Mouse (Mus musculus) gastrocnemius, postnatal 10 days (tissue): ENCODE measurements at regions not wholly inside any gene's neighbourhood (a gene's known extent, or its start where the extent isn't known, plus 50 kb on each side); places are given as distances from the start of the nearest gene placed in this dataset.

Source experiments
- DNase-seq: peaks from one replicate; pipeline ENCODE4 v3.0.0; 2021; ENCODE audit warnings: mixed read lengths

- DNase-seq = no peak
Measured at GRCm38 (mm10) chr1:168823184-168823583, 391.1 kb upstream of the Pbx1 start.

GRCm38 (mm10) chr1:168818381-168818780, 386.3 kb upstream of the Pbx1 start:
- no peak for DNase-seq

DNA sequence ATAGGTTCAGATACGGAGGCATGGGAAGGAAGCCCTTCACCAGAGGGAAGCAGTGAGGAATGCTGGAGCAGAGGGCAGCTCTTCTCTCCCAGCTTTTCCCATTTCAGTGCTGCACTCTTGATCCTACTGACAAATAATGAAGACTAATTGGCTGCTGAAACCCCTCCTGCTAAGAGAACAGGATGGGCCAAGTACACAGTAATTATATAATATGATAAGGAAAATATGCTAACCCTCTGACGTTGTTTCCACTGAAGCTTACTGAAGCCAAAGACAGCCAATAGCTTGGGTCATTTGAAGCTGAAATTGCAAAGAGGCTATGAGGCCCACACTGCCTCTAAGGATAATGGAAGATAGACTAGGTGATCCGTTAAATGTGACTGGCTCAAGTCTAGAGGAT, 375.0 kb upstream of the Pbx1 start:
- DNase-seq = no peak

DNA sequence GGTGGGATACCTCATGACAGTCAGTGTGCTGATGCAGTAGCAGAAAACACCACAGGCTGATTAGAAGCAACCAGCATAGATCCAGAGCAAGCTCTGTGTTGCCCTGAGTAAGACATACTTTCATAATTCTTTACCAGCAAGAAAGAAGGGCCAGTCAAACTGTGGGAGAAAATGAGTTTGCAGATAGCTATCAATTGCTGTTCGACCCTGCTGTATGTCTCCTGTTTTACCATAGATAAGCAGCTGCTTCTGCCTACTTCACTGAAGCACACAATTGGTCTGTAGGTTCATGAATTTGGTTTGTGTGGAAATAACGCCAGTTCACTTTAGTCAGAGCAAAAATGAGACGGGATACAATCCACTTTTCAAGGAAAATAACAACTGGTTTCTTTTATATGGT, 373.4 kb upstream of the Pbx1 start:
- DNase-seq = no peak

GRCm38 (mm10) chr1:168801046-168801445, 369.0 kb upstream of the Pbx1 start:
- no peak for DNase-seq

DNA sequence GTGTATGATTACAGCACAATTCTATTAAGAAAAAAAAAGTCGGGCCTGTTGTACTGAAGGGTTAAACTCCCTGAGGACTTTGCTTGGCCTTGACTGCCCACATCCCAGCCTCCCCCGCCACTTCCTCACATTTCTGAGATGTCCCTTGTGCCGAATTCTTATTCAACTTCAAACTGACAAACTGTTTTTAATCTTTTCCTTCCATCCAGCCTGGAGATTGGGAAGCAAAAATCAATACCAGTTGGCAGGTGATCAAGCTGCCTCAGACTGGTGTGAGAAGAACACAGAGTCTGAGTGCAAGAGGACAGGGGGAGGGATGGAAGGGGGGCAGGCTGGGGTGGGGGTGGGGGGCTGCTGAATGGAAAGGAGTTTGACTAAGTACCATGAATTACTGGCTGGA, 354.7 kb upstream of the Pbx1 start:
- no peak for DNase-seq

DNA sequence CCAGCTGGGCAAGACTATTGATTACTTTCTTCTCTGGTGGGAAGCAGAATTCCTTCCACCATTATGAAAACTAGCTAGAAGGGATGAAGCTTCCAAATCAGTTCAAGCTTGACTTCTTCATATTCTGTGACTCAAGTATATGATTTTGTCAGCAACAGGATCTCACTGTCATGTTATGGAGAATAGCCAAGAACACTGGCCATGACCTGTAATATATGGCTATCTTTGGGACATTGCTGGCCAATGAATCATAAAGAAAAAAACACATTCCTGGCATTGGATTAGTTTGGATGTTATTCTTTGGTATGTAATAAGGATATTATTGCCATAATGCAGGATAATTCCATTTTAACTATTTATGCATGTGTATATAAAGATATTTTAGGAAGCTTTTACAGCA, 351.8 kb upstream of the Pbx1 start:
- no peak for DNase-seq

DNA sequence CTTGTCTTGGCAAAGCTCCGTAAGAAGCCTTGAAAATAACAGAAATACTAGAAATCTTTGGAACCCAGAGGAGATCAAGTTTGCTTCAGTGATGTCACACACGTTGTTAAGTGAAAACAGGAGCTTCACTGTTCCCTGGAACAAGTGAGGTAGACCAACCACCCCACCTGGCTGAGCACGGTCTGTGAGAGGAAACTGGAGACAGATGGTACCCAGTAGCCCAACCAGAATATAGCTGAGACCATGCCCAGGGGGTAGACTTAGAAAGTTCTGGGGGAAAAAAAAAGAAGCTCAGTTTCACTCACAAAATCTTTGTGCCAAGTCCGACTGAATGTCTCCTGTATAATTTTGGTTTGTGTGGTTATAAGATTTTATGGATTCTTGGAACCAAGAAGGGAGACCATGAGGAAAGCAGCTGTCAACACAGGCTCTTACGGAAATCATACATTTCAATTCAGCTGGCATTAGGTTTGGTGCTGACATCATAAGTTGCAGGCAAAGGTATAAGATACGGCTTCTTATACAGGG, 332.4 kb upstream of the Pbx1 start:
- no peak for DNase-seq

DNA sequence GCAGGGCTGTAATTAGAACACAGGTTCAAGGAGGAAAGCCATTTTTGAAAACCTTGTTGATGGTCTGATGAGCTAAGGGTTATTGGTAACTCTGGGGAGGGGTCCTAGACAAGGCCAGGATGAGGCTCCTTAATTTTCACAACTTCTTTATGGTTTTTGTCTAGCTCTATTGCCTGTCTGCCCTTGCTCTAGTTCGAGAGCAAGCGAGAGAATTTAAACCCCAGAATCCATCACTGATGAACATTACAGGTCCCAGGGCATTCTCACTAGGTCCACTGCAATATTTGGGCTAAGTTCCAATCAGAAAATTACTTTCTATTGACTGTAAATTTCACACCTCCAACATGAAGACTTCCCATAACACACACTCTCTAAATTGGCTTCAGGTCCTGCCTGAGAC, 329.0 kb upstream of the Pbx1 start:
- DNase-seq = no peak

DNA sequence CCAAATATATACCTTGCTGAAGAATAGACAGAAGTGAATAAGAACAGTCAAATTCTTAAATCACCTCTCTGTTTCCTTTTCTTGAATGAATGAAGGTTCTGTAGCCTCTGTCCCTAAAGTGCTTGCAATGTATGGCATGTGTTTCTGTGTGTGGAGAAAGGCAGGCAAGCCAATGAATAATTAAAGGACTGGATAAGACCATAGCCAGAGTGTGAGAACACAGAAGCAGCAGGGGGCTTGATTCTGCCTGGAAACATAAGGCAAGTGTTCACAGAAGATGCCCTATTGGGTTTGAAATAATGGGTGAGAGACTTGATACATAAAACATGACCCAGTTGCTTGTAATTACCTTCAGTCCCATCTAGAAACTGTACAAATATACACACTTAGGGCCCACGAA, 328.2 kb upstream of the Pbx1 start:
- DNase-seq = no peak

DNA sequence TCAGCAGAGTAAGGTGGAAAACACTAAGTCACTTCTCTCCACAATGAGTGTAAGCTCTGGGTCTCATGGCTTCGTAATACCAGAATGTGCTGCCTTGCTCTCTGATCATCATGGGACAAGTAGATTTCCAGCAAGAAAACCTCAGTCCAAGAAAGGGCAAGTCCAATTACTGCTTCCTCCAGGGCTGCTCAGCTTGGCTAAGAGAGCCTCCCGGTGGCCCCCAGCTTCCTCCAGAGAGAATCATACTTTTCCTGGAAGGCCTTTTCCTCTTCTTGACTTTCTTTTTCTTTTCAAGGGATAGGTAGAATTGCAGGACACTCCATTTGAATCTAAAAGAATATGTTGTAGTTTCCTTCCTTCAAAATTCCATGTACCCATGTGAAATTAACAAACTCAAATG, 326.8 kb upstream of the Pbx1 start:
- DNase-seq = no peak

- no peak for DNase-seq
Measured at GRCm38 (mm10) chr1:168754196-168754595, 322.1 kb upstream of the Pbx1 start.

GRCm38 (mm10) chr1:168743435-168743834, 311.4 kb upstream of the Pbx1 start:
- DNase-seq = no peak

GRCm38 (mm10) chr1:168738005-168738404, 305.9 kb upstream of the Pbx1 start:
- DNase-seq = no peak

DNA sequence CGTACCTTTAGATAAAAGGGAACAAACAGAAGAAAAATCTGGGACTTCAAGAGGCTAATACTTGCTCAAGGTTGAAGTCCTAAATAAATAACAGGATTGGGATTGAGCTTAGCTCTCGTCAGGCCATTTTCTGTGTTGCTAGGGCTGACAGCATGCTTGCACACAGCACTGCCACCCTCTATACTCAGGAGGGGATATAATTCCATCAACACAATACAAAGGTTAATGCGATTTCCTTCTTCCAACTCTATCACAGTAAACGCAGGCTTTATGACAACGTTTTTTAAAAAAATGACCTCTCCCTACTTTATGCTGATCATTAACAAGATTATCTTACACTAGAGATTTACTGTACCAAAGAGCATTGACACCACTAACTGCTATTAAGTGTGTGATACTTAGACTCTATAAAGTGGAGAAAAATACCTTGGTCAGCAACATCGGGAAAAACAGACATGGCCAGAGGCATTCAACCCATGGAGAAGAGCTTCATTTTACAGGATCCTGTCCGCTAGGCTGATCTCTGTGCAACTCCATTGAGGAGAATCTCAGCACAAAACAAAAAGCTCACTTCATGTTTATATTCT, 305.3 kb upstream of the Pbx1 start:
- no peak for DNase-seq

GRCm38 (mm10) chr1:168733066-168733465, 301.0 kb upstream of the Pbx1 start:
- no peak for DNase-seq

DNA sequence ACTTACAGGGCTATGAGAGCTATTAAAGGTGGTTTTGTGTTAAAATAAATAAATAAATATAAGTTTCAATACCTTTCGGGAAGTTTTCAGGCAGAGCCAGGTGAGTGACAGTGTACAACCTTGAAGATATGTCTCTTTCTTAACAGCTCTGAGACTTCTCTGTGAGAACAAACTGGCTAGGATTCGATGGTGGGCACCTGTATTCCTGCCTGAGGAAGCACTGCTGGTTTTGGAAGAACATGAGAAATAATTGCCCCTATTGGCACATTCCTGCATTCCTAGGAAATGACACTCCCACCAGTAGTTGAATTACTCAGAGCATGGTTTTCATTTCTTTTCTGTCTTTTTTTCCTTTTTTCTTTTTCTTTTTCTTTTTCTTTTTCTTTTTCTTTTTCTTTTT, 277.8 kb upstream of the Pbx1 start:
- no peak for DNase-seq

GRCm38 (mm10) chr1:168709017-168709681, 277.1 kb upstream of the Pbx1 start:
- peak; percentile 7 for DNase-seq

DNA sequence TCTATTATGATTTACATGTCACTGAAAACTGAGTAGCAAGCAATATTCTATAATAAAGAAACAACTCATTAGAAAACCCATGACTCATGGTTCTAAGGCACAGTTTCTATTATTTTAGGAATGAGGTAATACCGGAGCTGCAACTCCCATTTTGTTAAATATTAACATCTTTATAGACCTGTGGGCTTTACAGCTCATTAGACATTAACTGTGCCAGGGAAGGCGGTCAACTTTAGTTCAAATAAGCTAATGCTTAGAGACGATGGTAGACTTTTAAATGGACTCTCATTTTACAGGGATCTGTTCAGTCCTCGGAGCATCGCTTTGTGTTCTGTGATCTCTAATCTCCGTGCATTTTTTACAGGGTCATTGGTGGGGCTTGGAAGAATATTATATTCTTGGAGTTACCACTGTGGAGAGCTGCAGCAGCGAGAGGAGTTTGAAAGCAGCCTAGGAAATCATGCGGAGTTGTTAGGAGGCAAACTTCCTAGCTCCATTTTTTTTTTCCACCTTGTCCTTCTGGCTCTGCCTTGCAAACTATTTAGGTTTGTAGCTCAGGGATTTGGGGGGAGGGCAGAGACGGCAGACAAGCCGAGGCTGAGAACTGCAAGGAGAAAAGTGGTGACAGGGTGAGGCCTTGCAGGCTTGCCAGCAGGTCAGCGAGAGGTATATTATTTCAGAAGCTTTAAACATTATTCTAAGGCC, 276.2 kb upstream of the Pbx1 start:
- peak; percentile 7 for DNase-seq

DNA sequence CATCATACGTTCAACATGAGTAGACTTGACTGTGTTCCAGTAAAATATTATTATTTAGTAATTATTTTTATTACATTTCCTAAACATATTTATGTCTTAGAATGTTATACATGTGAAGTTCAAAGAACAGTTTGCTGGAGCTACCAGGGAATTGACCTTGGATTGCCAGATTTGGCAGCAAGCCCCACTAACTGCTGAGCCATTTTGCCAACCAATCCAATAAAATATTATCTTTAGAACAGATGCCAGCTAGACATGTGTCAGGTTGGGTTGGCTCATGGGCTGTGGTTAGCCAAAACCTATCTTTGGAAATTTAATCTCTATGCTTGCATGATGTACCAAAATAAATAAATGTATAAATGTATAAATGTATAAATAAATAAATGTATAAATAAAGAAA, 265.3 kb upstream of the Pbx1 start:
- DNase-seq = no peak

GRCm38 (mm10) chr1:168686821-168687220, 254.8 kb upstream of the Pbx1 start:
- DNase-seq = no peak

GRCm38 (mm10) chr1:168685147-168685546, 253.1 kb upstream of the Pbx1 start:
- DNase-seq = no peak

- no peak for DNase-seq
Measured at GRCm38 (mm10) chr1:168681685-168682491, 249.8 kb upstream of the Pbx1 start.
